Mouse (Mus musculus) lung, adult 2 months (tissue): Measurements from ENCODE around the gene Paxx.

Experiments
- CTCF ChIP-seq: fragments of 200-500 bp; IDR thresholded peaks from 2 replicates; pipeline ENCODE4 v1.5.1; 2011; ENCODE audit warnings: mild to moderate bottlenecking, low read length, control low read depth; ENCODE audit not compliant: insufficient read depth
- POLR2A ChIP-seq: fragments of 200-500 bp; IDR thresholded peaks from 2 replicates; pipeline ENCODE4 v1.6.1; 2011; ENCODE audit warnings: low read depth, mild to moderate bottlenecking, control low read depth, low read length, borderline replicate concordance; ENCODE audit errors: extremely low read depth

DNA sequence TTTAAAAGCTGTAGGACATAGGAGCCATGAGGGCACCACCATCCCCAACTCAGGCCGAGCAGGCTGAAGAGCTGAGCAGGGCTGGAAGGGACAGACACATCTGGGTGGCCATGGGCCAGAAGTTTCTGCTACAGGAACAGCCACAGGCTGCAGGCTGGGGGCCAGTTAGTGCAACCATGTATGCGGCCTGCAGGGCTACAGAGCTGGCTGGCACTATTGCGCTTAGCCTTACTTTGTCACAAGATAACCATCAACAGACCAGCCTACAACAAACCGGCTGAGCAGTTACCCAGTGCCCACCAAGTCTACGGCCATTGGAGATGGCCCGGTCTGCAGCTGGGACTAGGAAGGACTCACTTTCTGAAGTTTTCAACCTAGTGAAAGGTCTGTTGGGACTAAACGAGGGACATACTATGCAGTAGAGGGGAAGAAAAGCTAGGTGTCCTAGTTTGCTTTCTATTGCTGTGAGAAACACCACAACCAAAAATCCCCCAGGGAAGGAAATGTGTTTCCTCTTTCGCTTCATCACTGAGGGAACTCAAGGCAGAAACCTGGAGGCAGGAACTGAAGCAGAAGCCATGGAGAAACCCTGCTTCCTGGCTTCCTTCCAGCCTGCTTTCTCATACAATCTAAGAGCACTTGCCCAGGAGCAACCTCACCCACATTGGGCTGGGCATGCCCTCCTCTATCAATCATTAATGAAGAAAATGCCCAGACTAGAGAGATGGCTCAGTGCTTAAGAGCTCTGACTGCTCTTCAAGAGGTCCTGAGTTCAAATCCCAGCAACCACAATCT lies 9.8 kb downstream of the Paxx start:
- no peak for TF ChIP-seq POLR2A
- no peak for TF ChIP-seq CTCF
